Mouse (Mus musculus): ENCODE data around the gene Fhad1. TPM values are rescaled to one million over a fixed set of nuclear protein-coding genes. Genes with fewer than 3 reads are reported as not detected.
"Not testable (repeated sequence)": the region's sequence is repeated elsewhere in the genome, so short reads cannot be mapped to it uniquely, and the experiment has no call there.

The Fhad1 gene
- under 1 TPM; 0.13 to 0.35 TPM for total RNA-seq (2021)
- long read RNA-seq, experiment 1, partial matches to known transcripts, result 0 of 1 reads
- long read RNA-seq, experiment 1, other reads (novel, unspliced or antisense), result 0 of 1 reads
- long read RNA-seq, experiment 2, result 0 reads

GRCm38 (mm10) chr4:142014659-142015608 lies at the start of gene Fhad1:
Gene Fhad1, minus strand, starts transcription at chr4:142015082.
- intact Hi-C loops (cut with DNase I), result loop anchor here (10.0 kb wide), 1 partner anchor 330 kb away; no protein-coding TSS in a partner anchor

GRCm38 (mm10) chr4:142063057-142063534 lies 48.2 kb upstream of the Fhad1 start:
- intact Hi-C loops (cut with DNase I), result no loop called here
- DNase-seq, result no peak

More at GRCm38 (mm10) chr4:142014659-142015608, at the start of gene Fhad1:
- DNase-seq, result peak; percentile 27 to 33

- DNase-seq, result no peak
- intact Hi-C loops (cut with DNase I), result no loop called here
Observed at GRCm38 (mm10) chr4:142061485-142062240, 46.8 kb upstream of the Fhad1 start.

GRCm38 (mm10) chr4:142060455-142061378 lies 45.8 kb upstream of the Fhad1 start:
- intact Hi-C loops (cut with DNase I), result no loop called here
- no peak for DNase-seq

- intact Hi-C loops (cut with DNase I), result no loop called here
- no peak for DNase-seq
Observed at GRCm38 (mm10) chr4:142059841-142060193, 44.9 kb upstream of the Fhad1 start.

GRCm38 (mm10) chr4:142059113-142059840 lies 44.4 kb upstream of the Fhad1 start:
- intact Hi-C loops (cut with DNase I), result no loop called here
- DNase-seq, result no peak

- DNase-seq, result no peak
- intact Hi-C loops (cut with DNase I), result no loop called here
Observed at GRCm38 (mm10) chr4:142057529-142058216, 42.8 kb upstream of the Fhad1 start.

- DNase-seq, result no peak
- intact Hi-C loops (cut with DNase I), result no loop called here
Observed at GRCm38 (mm10) chr4:142055600-142055999, 40.7 kb upstream of the Fhad1 start.

GRCm38 (mm10) chr4:142054580-142054979 lies 39.7 kb upstream of the Fhad1 start:
- intact Hi-C loops (cut with DNase I), result no loop called here
- no peak for DNase-seq

GRCm38 (mm10) chr4:142053661-142054448 lies 39.0 kb upstream of the Fhad1 start:
- DNase-seq, result no peak
- intact Hi-C loops (cut with DNase I), result no loop called here

GRCm38 (mm10) chr4:142053261-142053660 lies 38.4 kb upstream of the Fhad1 start:
- DNase-seq, result no peak
- intact Hi-C loops (cut with DNase I), result no loop called here

GRCm38 (mm10) chr4:142052391-142053132 lies 37.7 kb upstream of the Fhad1 start:
- no peak for DNase-seq
- intact Hi-C loops (cut with DNase I), result no loop called here

- DNase-seq; intact Hi-C loops (cut with DNase I): not testable (repeated sequence)
Observed at GRCm38 (mm10) chr4:142051883-142052282, 37.0 kb upstream of the Fhad1 start.

- DNase-seq, result no peak
- intact Hi-C loops (cut with DNase I), result no loop called here
Observed at GRCm38 (mm10) chr4:142049963-142050362, 35.1 kb upstream of the Fhad1 start.

- no peak for DNase-seq
- intact Hi-C loops (cut with DNase I), result no loop called here
Observed at GRCm38 (mm10) chr4:142048391-142048790, 33.5 kb upstream of the Fhad1 start.

- intact Hi-C loops (cut with DNase I), result no loop called here
- no peak for DNase-seq
Observed at GRCm38 (mm10) chr4:142047005-142047404, 32.1 kb upstream of the Fhad1 start.

- intact Hi-C loops (cut with DNase I), result no loop called here
- no peak for DNase-seq
Observed at GRCm38 (mm10) chr4:142046496-142046895, 31.6 kb upstream of the Fhad1 start.

Measured in gastrocnemius, postnatal 36 days (tissue).